Mouse (Mus musculus): ENCODE results near the gene Slc24a4.

DNA sequence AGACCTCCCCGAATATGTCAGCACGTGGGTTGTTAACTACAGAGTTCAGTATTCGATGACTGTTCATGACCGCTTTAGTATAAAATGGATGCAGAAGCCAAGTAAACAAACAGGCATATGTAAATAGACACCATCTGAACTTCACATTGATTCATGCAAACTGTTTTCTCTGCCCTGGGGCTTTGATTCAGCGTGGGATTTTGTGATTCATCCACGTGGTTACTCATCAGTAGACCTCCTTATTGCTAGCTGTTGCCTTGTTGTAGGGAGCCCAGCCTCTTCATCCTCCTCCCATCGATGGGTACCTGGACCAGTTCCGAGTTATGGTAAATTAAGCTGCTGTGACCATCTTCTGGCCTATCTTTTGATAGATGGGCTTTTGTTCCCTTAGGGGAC, 181.3 kb downstream of the Slc24a4 start:
- TF ChIP-seq TAL1 (conservative IDR thresholded peaks at IDR 0.05; ENCODE audit: low read depth, low read length) (no peak), CTCF (IDR thresholded peaks at IDR 0.05; ENCODE audit: low read depth, low read length) (no peak), GATA1 (IDR thresholded peaks at IDR 0.05; ENCODE audit: borderline replicate concordance, low read length) (no peak), POLR2AphosphoS5 (IDR thresholded peaks at IDR 0.05; ENCODE audit: insufficient replicate concordance, low read depth, low read length) (no peak), GATA2 (IDR thresholded peaks at IDR 0.05; ENCODE audit: borderline replicate concordance, low read depth, low read length) (no peak)

Data from G1E (cell line).